Mouse (Mus musculus): ENCODE data around the gene Ccdc71. TPM values are rescaled to one million over a fixed set of nuclear protein-coding genes. Genes with fewer than 3 reads are reported as not detected.

The Ccdc71 gene
- polyA plus RNA-seq, 1 experiment from 2014 or later = 53.7 TPM

DNA sequence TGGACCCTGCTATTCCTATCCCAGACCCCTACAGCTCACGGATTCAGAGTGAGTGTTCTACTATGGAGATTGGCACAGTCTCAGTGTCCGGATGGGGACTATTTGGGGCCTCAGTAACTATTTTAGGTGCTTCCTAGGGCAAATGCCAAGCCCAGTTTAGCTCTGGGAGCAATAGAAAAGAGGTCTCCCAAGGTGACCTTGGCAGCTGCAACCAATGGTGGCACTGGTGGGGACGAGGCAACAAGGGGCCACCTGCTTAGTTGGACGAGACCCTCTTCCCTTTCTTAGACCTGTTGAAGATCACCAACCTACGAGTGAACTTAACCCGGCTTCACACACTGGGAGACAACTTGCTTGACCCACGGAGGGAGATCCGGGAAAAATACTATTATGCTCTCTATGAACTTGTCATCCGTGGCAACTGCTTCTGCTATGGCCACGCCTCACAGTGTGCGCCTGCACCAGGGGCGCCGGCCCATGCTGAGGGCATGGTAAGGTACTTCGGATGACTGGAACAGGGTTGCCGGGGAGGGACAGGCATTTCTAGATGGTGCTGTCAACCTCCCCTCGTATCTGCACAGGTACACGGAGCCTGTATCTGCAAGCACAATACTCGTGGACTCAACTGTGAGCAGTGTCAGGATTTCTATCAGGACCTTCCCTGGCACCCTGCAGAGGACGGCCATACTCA lies 21.3 kb downstream of the Ccdc71 start:
- H3K9me3 ChIP-seq (replicated peaks) = no peaks in the 10 kb centered on the region
- no peaks in the 10 kb centered on the region for H3K36me3 ChIP-seq
- peaks cover 19% of the 10 kb centered on the region for H3K4me1 ChIP-seq
- ATAC-seq (ENCODE audit: low FRiP score) = no peak
- no peak overlapping the region for H3K4me2 ChIP-seq
- no peak overlapping the region for H3K4me3 ChIP-seq (replicated peaks)
- no peak overlapping the region for H3K27ac ChIP-seq (replicated peaks)
- WGBS = 94% methylated on average over 19 of the region's 19 CpGs
- H3K27me3 ChIP-seq (replicated peaks) = no peaks in the 10 kb centered on the region
- H3K9ac ChIP-seq (replicated peaks) = no peak overlapping the region

DNA sequence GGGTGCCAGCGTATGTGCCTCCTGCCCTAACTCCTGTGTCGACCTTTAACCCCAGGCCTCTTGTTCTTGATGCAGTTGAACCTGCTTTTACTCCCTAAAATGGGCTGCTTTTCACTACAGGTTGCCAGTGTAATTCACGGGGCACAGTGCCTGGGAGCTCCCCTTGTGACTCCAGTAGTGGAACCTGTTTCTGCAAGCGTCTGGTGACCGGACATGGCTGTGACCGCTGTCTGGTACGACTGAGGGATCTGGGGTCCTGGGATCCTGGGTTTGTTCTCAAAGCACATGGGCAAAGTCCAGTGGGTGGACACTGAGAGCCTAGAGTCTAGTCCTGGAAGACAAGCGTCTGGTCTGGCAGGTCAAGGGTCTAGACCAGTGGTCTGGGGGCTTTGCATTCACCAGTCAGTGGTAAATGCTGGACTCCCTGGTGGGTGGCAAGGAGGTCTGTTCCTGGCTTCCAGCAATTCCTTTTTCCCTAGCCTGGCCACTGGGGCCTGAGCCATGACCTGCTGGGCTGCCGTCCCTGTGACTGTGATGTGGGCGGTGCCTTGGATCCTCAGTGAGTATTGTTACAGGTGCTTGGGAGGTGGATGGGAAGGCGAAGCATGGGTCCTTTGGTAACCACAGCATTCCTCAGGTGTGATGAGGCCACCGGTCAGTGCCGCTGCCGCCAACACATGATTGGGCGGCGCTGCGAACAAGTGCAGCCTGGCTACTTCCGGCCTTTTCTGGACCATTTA lies 22.9 kb downstream of the Ccdc71 start:
- Histone ChIP-seq H3K4me2 (no peak overlapping the region), H3K9ac (replicated peaks) (no peak overlapping the region), H3K4me3 (replicated peaks) (no peak overlapping the region), H3K9me3 (replicated peaks) (no peaks in the 10 kb centered on the region), H3K27me3 (replicated peaks) (no peaks in the 10 kb centered on the region), H3K27ac (replicated peaks) (no peak overlapping the region), H3K36me3 (0 out of 2 replicates have a peak, but pooled peaks cover 2% of the 10 kb centered on the region), H3K4me1 (peaks cover 19% of the 10 kb centered on the region)
- ATAC-seq (ENCODE audit: low FRiP score) = no peak
- WGBS = 95% methylated on average over 18 of the region's 18 CpGs

GRCm38 (mm10) chr9:108484021-108484420 lies 23.7 kb downstream of the Ccdc71 start:
- 0 out of 2 replicates have a peak, but pooled peaks cover 4% of the 10 kb centered on the region for H3K36me3 ChIP-seq
- H3K27me3 ChIP-seq (replicated peaks) = no peaks in the 10 kb centered on the region
- no peak overlapping the region for H3K27ac ChIP-seq (replicated peaks)
- no peak overlapping the region for H3K4me3 ChIP-seq (replicated peaks)
- ATAC-seq (ENCODE audit: low FRiP score) = no peak
- no peaks in the 10 kb centered on the region for H3K9me3 ChIP-seq (replicated peaks)
- no peak overlapping the region for H3K4me2 ChIP-seq
- peaks cover 12% of the 10 kb centered on the region for H3K4me1 ChIP-seq
- WGBS = 95% methylated on average over 15 of the region's 15 CpGs
- H3K9ac ChIP-seq (replicated peaks) = no peak overlapping the region

GRCm38 (mm10) chr9:108485301-108485875 lies 25.1 kb downstream of the Ccdc71 start:
- H3K4me2 ChIP-seq = no peak overlapping the region
- H3K36me3 ChIP-seq = 0 out of 2 replicates have a peak, but pooled peaks cover 4% of the 10 kb centered on the region
- no peak overlapping the region for H3K27ac ChIP-seq (replicated peaks)
- ATAC-seq (ENCODE audit: low FRiP score) = no peak
- no peaks in the 10 kb centered on the region for H3K27me3 ChIP-seq (replicated peaks)
- no peaks in the 10 kb centered on the region for H3K9me3 ChIP-seq (replicated peaks)
- H3K9ac ChIP-seq (replicated peaks) = no peak overlapping the region
- 93% methylated on average over 19 of the region's 19 CpGs for WGBS
- no peak overlapping the region for H3K4me3 ChIP-seq (replicated peaks)
- peaks cover 12% of the 10 kb centered on the region for H3K4me1 ChIP-seq

GRCm38 (mm10) chr9:108486973-108487530 lies 26.7 kb downstream of the Ccdc71 start:
- Histone ChIP-seq H3K9ac (replicated peaks) (no peak overlapping the region), H3K4me1 (peaks cover 20% of the 10 kb centered on the region)

GRCm38 (mm10) chr9:108488403-108488802 lies 28.1 kb downstream of the Ccdc71 start:
- Histone ChIP-seq H3K4me3 (replicated peaks) (no peak overlapping the region), H3K9me3 (replicated peaks) (no peaks in the 10 kb centered on the region), H3K4me1 (peaks cover 27% of the 10 kb centered on the region), H3K4me2 (no peak overlapping the region), H3K9ac (replicated peaks) (no peak overlapping the region), H3K36me3 (peaks cover 17% of the 10 kb centered on the region), H3K27me3 (replicated peaks) (no peaks in the 10 kb centered on the region), H3K27ac (replicated peaks) (no peak overlapping the region)
- no peak for ATAC-seq (ENCODE audit: low FRiP score)
- 93% methylated on average over 17 of the region's 17 CpGs for WGBS

More at GRCm38 (mm10) chr9:108486973-108487530, 26.7 kb downstream of the Ccdc71 start:
- 0 out of 2 replicates have a peak, but pooled peaks cover 4% of the 10 kb centered on the region for H3K36me3 ChIP-seq
- no peak overlapping the region for H3K4me2 ChIP-seq
- 95% methylated on average over 8 of the region's 8 CpGs for WGBS
- no peak overlapping the region for H3K27ac ChIP-seq (replicated peaks)
- no peak overlapping the region for H3K4me3 ChIP-seq (replicated peaks)
- no peaks in the 10 kb centered on the region for H3K27me3 ChIP-seq (replicated peaks)
- H3K9me3 ChIP-seq (replicated peaks) = no peaks in the 10 kb centered on the region
- ATAC-seq (ENCODE audit: low FRiP score) = no peak

GRCm38 (mm10) chr9:108489215-108489614 lies 28.9 kb downstream of the Ccdc71 start:
- Histone ChIP-seq H3K36me3 (peaks cover 25% of the 10 kb centered on the region), H3K27me3 (replicated peaks) (no peaks in the 10 kb centered on the region), H3K4me1 (peaks cover 27% of the 10 kb centered on the region), H3K9me3 (replicated peaks) (no peaks in the 10 kb centered on the region), H3K27ac (replicated peaks) (peak overlapping the region; percentile 98; the same call in 1 of the 2 replicates), H3K4me2 (no peak overlapping the region), H3K9ac (replicated peaks) (no peak overlapping the region), H3K4me3 (replicated peaks) (no peak overlapping the region)
- 98% methylated on average over 20 of the region's 20 CpGs for WGBS
- no peak for ATAC-seq (ENCODE audit: low FRiP score)

DNA sequence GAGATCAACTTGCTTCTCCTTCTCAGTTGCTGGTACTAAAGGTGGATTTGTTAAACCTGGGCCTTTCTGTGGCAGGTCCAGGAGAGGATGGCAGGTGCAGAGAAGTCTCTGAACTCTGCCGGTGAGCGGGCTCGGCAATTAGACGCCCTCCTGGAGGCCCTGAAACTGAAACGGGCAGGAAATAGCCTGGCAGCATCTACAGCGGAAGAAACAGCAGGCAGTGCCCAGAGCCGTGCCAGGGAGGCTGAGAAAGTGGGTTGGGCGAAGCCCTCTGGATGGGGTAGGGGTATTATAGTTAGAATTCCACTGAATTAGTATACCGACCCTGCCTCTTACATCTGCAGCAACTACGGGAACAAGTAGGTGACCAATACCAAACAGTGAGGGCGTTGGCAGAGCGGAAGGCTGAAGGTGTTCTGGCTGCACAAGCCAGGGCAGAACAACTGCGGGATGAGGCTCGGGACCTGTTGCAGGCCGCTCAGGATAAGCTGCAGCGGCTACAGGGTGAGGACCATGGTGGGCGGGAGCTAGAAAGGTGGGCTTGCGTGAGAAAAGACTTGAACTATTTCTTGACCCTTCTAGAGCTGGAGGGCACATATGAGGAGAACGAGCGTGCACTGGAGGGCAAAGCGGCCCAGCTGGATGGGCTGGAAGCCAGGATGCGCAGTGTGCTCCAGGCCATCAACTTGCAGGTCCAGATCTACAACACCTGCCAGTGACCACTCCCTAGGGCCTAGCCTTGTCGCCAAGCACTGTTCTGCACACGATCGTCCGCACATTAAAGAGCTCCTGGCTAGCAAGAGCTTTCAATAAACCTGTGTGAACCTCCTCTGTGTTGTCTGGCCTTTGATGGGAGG lies 29.6 kb downstream of the Ccdc71 start:
- Histone ChIP-seq H3K4me2 (peak overlapping the region; percentile 92), H3K27ac (replicated peaks) (peak overlapping the region; percentile 98), H3K4me1 (peaks cover 27% of the 10 kb centered on the region), H3K27me3 (replicated peaks) (no peaks in the 10 kb centered on the region), H3K4me3 (replicated peaks) (peak overlapping the region; percentile 88), H3K36me3 (peaks cover 32% of the 10 kb centered on the region), H3K9ac (replicated peaks) (peak overlapping the region; percentile 85), H3K9me3 (replicated peaks) (no peaks in the 10 kb centered on the region)
- peak; percentile 21; the same call in 1 of the 2 replicates for ATAC-seq (ENCODE audit: low FRiP score)
- 65% methylated on average over 26 of the region's 26 CpGs for WGBS

- H3K27ac ChIP-seq (replicated peaks) = peak within 1 kb of the TSS; percentile 98
- peak within 1 kb of the TSS; percentile 92 for H3K4me2 ChIP-seq
- H3K4me1 ChIP-seq = peaks cover 27% of the 10 kb centered on the region
- no peaks in the 10 kb centered on the region for H3K27me3 ChIP-seq (replicated peaks)
- H3K4me3 ChIP-seq (replicated peaks) = peak within 1 kb of the TSS; percentile 88
- no peaks in the 10 kb centered on the region for H3K9me3 ChIP-seq (replicated peaks)
- peaks cover 40% of the 10 kb centered on the region for H3K36me3 ChIP-seq
- peak within 1 kb of the TSS; percentile 85 for H3K9ac ChIP-seq (replicated peaks)
- under 1% methylated on average over 69 of the region's 69 CpGs for WGBS
- peak; percentile 96 for ATAC-seq (ENCODE audit: low FRiP score)
Observed at GRCm38 (mm10) chr9:108490559-108491285, 30.4 kb downstream of the Ccdc71 start, which contains the start of gene Usp19. Gene Usp19 (plus strand): TSS chr9:108490602.

DNA sequence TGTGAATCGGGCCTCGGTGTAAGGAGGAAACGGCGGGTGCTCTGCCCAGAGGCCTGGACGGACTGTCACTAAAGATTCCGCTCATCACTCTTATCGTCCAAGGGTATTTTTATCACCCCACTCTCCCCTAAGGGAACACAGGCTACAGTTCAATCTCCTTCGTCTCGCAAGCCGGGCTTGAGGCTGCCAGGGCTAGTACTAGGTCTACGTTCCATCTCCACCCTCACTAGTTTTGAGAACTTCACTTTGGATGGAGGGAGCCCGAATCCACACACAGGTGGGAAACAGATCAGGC lies 30.9 kb downstream of the Ccdc71 start:
- Histone ChIP-seq H3K4me3 (replicated peaks) (peak overlapping the region; percentile 88), H3K27me3 (replicated peaks) (no peaks in the 10 kb centered on the region), H3K9me3 (replicated peaks) (no peaks in the 10 kb centered on the region), H3K9ac (replicated peaks) (peak overlapping the region; percentile 85), H3K36me3 (peaks cover 45% of the 10 kb centered on the region), H3K27ac (replicated peaks) (peak overlapping the region; percentile 98), H3K4me1 (peaks cover 27% of the 10 kb centered on the region), H3K4me2 (peak overlapping the region; percentile 92)
- 9% methylated on average over 12 of the region's 12 CpGs for WGBS
- no peak for ATAC-seq (ENCODE audit: low FRiP score)
